Mouse (Mus musculus): ENCODE results near the gene Tbrg4.

- TF ChIP-seq CTCF (IDR thresholded peaks at IDR 0.05; ENCODE audit: borderline replicate concordance, insufficient read depth, low read length) (no peak), POLR2A (IDR thresholded peaks at IDR 0.05; ENCODE audit: low read depth, low read length) (no peak)
Measured at GRCm38 (mm10) chr11:6567951-6568350, 57.9 kb downstream of the Tbrg4 start.
